Mouse (Mus musculus) thymus, adult 2 months (tissue): Measurements from ENCODE around the gene Macf1.

ENCODE experiments used
- CTCF ChIP-seq: fragments of 200-500 bp; IDR thresholded peaks from 2 replicates; pipeline ENCODE4 v1.5.1; 2012; ENCODE audit warnings: mild to moderate bottlenecking, control low read depth, low read length, moderate library complexity, borderline replicate concordance; ENCODE audit not compliant: control insufficient read depth, poor library complexity, insufficient read depth; ENCODE audit errors: extremely low read depth
- POLR2A ChIP-seq: fragments of 200-500 bp; IDR thresholded peaks from 2 replicates; pipeline ENCODE4 v1.6.1; 2012; ENCODE audit warnings: mild to moderate bottlenecking, low read length, control low read depth, moderate library complexity; ENCODE audit not compliant: control insufficient read depth, poor library complexity, insufficient read depth; ENCODE audit errors: extremely low read depth

DNA sequence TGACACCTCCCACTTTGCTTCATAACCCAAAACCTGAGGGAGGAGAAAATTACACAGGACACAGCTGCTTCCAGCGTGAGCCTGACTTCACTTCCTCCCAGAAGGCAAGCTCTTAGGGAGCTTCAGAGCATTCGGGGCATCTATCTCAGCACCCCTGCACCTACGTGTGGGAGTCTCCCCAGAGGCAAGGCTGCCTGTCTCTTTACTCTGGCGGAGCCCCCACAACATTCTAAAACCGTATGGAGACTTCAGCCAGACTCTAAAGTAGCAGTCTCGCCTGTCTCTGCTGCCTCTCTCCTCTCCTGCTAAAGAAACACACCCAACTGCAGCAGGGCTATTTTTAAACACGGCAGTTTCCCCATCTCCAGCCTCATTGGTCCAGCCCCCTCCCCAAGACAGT lies 3.2 kb downstream of the Macf1 start:
- TF ChIP-seq CTCF (no peak), POLR2A (no peak)
